Mouse (Mus musculus) adrenal gland, adult 18-20 months (tissue): ENCODE data around the gene Kcnj15. TPM values are rescaled to one million over a fixed set of nuclear protein-coding genes. Genes with fewer than 3 reads are reported as not detected.

Experiments
- DNase-seq, 2 experiments: peaks; one replicate each; pipeline ENCODE4 v3.0.0; 2021 to 2022; ENCODE audit warnings: low spot score in 2 of 2
- total RNA-seq, 2 experiments: library from RNA; stranded (reverse); gene quantifications; 1 replicate in 1 of 2; 2 replicates in 1 of 2; pipeline ENCODE4 v1.2.3; 2021

Kcnj15 gene
- total RNA-seq, 2 experiments from 2014 or later = 0.89 to 1.7 TPM

DNA sequence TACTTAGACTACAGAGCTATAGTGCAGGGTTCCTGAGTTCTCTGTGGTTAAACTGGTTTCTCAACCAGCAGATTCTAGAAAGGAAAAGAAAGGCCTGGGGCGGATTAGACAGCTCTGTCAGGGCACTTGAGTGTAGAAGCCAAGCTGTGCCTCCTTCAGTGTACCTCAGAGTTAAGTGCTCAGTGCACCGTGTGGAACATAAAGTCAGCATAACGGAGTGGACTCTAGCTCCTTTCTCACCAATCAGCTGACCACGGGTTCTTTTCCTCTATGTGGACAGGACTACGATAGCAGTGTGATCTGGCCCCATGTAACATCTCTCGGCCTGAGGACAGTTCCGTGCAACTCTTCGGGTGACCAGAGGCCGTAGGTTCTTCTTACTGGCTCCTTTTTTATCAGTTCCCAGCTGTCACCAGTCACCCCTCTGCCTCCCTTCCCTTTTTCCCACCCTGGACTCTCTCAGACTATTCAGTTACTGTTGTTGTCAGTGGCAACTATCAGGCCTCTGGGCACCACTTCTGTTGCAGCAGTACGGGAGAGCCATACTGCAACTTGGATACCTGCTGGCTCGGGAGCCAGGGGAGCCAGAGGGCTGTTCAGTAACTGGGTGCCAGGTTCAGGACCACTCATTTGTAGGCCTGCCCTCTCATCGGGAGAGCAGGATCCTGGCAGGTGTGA, 12.6 kb upstream of the Kcnj15 start:
- DNase-seq = no peak

GRCm38 (mm10) chr16:95245499-95245898, 11.9 kb upstream of the Kcnj15 start:
- no peak for DNase-seq

DNA sequence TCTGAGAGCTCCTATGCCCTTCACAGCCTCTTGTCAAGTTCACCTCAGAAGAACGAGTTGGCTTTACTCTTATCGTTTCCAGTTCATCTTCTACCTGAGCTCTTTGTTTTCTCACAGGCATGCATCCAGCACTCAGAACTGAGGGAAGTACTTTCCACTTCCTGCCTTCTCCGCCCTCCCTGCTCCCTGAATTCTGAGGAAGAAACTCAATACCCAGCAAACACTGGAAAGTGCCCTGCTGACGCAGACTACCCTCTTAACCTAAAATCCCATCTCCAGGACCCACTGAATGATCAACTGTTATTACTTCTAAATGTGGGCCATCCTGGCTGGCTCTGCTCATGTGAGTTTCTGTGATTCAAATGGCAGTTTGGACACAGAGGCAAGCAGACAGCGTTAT, 8.7 kb upstream of the Kcnj15 start:
- DNase-seq = no peak

DNA sequence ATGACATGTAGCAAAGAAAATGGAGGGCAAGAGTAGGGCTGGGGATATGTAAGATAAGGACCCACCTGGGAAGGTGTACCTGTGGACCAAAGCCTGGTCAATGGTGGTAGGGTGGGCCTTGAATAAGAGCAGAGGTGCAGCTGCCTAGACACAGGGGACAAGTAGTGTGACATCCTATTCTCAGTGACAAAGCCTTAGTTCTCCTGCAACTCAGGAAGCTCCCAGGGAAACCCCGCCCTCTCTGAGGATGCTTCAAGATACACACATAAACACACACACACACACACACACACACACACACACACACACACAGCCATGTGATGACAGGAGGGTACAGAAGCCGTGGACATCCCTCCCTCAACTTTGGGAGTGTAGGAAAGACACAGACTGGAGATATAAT, 710 bp upstream of the Kcnj15 start:
- DNase-seq = no peak

DNA sequence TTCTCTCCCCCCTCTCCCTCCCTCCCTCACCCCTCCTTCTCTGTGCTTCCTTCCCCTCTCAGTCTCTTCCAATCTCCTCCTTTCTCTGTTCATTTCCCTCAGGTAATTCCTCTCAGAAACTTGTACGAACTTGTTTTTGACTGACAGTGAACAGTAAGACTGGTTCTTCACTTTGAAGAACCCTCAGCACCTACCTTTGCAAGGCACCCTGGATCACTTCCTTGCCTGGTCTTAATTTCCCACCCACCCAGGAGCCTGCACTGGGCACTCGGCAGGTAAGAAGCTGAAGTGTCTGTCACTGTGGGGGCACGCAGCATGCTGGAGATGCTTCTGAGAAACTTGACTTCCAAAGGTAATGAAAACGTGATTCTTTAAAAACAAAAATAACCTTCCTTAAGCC, 742 bp downstream of the Kcnj15 start:
- DNase-seq = no peak

DNA sequence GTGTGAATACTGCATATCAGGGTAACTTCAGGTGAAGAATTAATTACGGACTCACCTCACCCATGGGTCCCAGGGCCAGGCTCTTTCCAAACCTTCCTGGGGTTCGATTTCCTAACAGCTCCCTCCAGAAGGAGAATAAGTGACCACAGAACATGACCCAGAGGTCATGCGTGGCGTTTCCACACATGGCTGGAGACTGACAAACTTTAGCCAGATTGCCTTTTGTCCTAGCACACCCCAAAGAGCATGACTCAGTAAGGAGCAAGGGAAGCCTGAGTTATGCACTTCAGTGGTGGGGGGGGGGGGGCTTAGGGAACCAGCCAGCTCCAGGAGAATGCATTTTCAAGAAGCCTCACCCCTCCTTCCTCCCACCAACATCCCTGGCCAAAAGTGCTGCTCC, 2.1 kb downstream of the Kcnj15 start:
- DNase-seq = no peak

GRCm38 (mm10) chr16:95260693-95261092, 3.3 kb downstream of the Kcnj15 start:
- DNase-seq = peak in 1 of 2 experiments; percentile 7

DNA sequence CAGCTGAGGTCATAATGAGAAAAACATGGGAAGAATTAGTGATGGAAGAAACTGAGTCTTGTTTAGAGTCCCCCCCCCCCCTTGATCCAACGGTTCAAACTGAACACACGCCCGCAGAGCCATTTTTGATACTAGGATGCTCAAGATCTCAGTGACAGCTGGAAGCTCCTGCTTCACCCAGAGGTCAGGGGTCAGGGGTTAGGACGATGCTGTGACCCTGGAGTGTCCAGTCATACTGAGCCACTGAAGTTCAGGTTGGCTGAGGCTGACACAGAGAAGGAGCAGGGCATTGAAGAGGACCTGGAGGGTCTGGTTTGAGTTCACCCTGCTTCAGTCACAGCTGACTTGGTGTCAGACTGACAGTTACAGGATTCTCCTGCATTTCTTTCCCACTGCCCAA, 4.4 kb downstream of the Kcnj15 start:
- DNase-seq = no peak

- no peak for DNase-seq
These were observed 5.5 kb downstream of the Kcnj15 start for GRCm38 (mm10) chr16:95262706-95263363.

DNA sequence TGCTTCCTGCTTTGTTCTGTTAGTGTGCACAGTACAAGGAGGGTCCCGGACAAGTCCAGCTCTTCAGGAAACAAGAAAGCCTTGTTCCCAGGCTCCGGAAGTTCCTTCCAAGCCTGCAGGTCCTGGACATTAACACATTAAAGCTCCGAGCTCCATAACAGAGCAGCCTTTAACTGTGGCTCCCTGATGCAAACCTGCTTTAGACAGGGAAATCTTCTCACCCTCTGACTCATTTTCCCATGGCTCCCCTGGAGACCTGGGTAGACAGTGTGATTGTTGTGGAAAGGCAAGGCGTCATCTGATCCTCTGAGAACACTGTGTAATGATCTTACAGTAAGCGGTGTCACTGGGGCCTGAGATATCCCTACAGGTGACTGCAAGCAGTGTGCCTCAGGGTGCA, 7.0 kb downstream of the Kcnj15 start:
- DNase-seq = no peak

DNA sequence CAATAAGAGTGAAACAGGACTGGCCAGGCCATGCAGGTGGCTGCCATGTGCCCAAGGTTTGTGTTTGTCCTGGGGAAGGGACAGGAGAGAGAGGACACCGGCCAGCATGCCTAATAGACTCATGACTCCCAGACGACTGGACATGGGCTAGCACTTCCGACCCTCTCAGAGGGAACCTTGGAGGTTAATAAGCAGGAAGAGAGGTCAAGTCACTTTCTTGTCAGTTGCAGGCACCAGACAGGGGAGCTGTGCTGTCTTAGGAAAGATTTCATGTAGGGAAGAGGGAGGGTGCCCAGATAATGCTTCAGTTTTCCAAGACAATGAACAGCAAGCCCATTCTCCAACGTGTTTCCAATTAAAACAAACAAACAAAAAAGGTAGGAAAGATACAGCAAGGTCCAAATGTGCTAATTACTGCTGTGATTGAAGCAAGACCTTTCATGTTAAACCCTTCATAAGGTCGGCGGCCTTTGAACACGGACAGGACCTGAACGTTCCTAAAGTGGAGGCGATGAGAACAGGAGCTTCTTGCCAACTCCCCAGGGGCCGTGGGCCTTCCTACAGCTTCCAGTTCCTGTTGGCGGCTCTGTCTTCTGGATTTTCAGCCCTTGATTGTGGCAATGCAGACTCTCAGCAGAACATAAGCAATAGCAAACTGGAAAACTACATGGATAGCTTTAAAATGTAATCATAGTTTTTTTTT, 10.3 kb downstream of the Kcnj15 start:
- DNase-seq = no peak

- no peak for DNase-seq
These were observed 12.3 kb downstream of the Kcnj15 start for GRCm38 (mm10) chr16:95269610-95270009.

DNA sequence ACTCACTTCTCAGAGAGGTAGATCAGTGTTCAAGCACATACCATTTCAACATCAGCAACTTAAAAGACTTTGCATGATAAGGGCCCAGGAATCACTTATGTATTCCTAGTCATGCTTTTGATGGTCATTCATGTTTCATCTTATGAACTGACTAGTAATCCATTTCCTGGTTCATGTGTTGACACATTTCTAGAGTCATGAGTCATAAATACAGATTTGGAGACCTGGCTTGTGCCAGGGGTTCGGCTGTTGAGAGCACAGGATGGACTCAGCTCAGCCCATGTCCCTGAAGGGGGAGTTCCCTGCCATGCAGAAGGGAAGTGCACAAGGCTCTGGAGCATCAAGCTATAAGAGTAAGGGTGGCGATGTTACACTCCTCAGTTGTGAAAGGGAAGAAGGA, 15.7 kb downstream of the Kcnj15 start:
- DNase-seq = no peak

DNA sequence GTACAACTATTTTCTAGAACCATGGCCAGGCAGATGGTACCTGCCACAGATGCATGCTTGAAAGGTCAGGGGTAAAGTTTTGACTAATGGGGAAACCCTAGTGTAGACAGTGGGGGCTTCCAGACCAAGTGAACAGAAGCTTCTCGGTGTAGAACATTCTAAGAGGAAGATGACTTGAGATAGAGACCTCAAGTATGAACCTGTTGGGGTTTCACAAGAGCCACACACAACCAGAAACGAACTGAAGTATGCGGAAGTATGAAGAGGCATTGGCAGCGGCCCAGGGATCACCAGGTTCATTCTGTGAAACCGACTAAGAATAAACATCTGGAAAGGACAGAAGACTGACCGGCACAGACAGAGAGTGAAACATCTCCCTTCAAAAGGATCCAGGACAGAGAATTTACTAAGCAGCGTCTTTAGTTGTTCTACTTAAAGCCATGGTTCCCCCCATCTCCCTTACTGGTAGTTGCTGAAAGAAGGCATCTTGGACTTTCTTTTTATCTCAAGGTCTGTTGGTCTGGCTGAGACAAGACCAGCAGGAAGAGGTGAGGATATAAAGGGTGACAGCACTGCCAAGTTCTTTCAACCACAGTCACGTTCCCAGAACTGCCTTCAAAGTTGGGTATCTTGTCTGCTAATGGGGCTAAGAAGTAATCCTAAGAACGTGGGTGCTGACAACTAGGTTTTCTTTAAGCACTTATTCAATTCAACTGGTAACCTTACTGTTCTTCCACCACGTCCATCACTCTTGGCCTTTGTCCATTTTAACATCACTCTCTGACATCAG, 18.6 kb downstream of the Kcnj15 start:
- no peak for DNase-seq

DNA sequence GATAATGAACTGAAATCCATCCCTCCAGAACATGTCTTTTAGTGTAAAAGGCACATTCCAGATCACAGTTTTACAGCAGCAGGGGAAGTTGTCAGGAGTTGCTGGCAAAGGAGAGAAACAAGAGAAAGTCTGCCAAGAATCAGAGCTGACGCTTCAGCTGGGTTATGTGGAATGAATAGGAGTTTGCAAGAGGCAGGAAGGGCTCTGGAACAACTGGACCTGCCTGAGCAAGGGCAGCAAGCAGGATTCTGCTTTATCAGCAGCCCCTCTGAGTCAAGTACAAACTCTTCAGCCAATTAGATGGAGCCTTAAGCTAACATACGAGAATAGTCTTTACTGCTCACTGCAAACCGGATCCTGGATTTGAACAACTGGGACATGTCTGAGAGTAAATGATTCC, 21.7 kb downstream of the Kcnj15 start:
- no peak for DNase-seq

GRCm38 (mm10) chr16:95280338-95280737, 23.0 kb downstream of the Kcnj15 start:
- no peak for DNase-seq

DNA sequence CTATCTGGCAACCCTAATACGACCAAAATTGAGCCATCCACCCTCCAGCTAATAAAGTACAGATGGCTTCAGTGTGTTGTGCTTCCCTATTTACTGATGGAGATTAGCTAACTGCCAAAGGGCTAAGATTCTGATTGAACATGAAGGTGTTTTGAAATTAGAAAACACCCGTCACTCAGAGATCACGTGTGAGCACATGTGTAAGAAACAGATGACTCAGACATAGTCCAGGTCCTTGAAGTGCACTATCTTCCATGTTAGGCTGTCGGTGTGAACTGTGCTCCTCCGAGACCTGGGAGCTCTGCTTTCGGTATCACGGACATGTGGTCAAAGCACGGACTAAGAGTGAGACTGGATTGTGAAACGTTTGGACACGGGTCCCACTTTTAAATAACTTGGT, 26.0 kb downstream of the Kcnj15 start:
- DNase-seq = no peak

- no peak for DNase-seq
These were observed 26.8 kb downstream of the Kcnj15 start for GRCm38 (mm10) chr16:95284085-95284727.

DNA sequence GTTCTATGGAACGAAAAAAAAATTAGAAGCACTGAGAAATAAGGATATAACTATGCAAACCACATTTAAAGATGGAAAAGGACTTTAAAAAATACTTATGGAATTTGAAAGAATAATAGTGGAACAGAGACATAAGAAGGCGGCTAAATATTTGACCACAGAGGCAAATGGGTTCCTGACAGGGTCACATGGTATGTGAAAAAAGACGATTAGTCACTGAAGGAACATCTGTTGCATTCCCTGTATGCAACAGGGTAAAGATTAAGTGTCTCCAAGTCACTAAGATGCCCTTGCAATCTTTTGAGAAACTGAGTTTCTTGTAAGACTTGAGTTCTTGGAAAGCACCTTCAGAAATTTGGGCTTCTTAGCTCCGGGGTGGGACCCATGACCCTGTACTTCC, 27.7 kb downstream of the Kcnj15 start:
- no peak for DNase-seq

- DNase-seq = no peak
These were observed 28.4 kb downstream of the Kcnj15 start for GRCm38 (mm10) chr16:95285767-95286166.

DNA sequence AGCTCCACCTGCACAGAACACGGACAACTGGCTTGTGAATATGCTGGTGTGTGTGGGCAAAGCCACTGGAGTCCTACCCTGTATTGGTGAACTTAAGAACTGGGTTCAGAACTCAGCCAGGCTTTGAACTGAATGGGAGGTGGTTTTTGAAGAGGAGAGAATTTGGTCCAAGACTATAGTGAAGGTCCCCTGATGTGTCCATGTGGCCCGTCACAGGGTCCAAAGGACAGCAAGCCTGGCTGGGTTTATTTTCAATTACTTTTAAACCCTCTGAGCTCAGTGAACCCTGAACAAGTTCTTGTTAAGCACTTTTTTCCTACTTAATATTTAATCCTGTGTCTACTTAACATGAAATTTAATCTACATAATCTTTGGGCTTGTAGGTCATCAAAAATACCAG, 30.3 kb downstream of the Kcnj15 start:
- no peak for DNase-seq
